Mouse (Mus musculus) NIH3T3 (cell line): Measurements from ENCODE around the gene Has1.

Experiments
- DNase-seq: peaks from one replicate; pipeline ENCODE4 v3.0.0-alpha.2; 2012; ENCODE audit warnings: low read depth

The Has1 gene

DNA sequence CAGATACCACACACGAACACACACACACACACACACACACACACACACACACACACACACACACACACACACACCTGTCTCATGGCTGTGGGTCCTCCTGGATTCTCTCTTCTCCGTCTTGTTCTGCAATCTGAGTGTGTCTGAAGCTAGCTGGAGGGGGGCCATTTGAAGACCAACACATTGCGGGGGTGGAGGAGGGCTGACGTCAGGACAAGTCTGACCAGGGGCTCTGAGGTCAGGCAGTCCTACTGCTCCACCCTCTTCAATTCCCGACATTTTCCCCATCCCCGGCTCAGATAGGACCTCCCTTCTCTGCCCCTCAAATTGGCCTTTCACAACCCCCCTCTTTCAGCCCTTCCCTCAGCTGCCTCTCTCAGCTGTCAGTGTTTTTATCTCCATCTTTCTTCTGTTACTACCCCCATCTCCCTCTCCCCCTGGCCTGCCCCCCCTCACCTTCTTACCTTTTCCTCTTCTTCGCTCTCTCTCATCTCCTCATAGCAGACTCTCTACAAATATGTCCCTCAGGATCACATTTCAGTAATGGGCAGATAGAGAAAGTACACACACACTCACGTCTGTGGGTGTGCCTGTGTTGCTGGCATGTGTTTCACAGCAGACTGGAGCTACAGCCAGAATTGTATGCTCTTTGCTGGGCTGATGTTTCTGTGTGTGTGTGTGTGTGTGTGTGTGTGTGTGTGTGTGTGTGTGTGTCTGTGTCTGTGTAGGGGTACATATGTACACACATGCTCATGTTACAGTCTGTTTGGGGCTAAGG lies at the start of gene Has1:
TSS of gene Has1 (minus strand) at position 142 of the 775 bp plus-strand sequence.
- DNase-seq: no peak

DNA sequence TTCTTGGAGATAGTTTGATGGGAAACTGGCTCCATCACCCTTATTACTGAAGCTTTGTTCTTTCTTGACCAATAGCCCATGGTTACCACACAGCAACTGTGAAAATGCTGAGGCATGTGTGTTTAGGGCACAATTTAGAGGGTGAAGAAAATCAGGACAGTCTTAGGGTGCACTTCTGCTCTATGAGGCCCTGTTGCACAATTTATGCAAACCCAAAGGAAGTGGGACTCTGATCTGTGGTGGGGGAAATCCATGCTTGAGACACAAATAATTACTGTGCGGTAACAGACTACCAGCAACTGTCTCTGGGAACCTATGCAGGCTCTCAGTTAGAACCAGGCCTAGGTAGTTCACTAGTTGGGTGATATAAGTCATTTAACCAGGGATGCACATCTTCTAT lies 45.8 kb upstream of the Has1 start:
- no peak for DNase-seq

DNA sequence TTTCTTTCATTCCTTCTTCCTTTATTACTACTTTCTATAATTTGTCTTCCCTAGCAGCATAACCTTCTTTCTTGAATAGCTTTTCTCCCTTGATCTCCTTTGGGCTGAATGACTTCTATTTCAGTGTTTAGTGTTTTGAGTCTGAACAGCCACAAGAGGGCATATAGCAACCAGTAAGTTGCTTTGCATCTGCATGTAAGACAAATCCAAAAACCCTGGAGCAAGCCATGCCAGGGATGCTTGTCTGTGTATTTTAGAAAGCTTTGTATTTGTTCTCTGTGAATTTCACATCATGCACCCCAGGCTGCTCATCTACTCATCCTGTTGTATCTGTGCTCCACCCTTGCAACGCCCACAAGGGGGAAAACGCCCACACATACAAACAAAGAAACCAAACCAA lies 44.3 kb upstream of the Has1 start:
- peak; percentile 68 for DNase-seq

DNA sequence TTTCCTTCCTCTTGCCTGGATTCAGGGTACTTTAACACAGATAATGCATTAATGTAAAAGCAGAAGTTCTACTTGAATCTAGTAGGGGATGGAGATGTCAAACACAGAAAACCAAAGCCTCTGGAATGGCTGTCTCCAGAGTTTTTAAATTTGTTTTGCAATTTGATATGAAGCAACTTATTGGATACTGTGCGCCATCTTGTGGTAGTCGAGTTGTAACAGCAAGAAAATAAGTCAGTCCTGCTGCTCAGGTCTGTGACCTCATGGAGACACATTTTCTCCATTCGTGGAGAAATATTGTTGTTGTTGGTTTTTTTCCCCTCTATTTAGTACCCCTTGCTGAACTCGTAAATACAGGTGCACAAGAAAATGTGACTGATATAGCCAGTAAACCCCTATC lies 41.0 kb upstream of the Has1 start:
- peak; percentile 91 for DNase-seq

DNA sequence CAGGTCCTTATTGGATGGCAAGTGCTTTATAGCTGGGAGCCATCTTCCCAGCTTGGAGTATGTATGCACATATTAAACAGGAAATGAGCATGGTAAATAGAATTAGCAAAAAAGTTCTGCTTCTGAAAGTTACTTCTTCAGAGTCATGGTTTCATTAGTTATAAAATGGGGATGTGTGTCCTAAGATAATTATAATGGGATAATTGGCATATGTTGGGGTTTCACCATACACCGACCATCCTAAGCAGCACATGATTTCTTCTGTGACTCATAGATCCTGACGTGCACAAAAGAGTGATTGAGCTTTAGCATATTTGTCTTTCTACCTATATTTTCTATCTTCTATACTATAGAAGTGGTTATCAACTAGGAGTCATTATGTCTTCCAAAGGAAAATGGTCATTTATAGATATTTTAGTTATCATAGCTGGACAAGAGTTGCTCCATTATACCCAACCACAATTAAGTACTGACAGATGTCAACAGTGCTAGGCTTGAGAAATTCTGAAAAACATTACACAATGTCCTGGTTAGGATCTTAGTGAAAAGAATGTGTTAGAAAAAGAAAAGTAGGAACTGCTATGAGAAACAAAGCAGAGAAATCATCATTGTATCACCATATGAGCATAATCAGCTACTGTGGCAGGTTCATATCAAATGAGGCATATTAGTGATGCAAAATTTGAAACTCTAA lies 34.9 kb upstream of the Has1 start:
- peak; percentile 31 for DNase-seq

DNA sequence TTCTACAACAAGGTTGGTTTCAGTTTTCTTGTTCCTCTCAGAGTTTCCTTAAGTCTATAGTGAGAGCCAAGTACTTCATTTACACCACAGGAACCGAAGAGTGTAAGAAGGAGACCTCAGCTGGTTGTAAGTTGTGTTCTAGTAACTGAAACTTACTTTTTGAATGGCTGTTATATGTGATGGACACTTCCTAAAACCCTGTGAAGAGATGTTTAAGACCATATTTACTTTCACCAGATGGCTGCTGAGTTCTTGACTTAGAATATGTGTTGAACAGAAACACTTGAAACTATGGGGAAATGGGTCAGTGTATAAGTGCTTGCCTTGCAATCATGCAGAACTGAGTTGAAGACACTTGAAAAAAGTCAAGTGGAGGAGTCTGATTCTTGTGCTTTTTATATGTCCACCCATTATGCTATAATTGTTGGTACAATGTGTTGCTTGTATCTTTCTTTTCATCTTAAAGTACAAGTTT lies 32.8 kb upstream of the Has1 start, which contains the start of the genes Fpr2 and Fpr3:
TSS of gene Fpr2 (plus strand) at position 51 of the 475 bp plus-strand sequence.
TSS of gene Fpr3 (plus strand) at position 79 of the 475 bp plus-strand sequence.
- no peak for DNase-seq

DNA sequence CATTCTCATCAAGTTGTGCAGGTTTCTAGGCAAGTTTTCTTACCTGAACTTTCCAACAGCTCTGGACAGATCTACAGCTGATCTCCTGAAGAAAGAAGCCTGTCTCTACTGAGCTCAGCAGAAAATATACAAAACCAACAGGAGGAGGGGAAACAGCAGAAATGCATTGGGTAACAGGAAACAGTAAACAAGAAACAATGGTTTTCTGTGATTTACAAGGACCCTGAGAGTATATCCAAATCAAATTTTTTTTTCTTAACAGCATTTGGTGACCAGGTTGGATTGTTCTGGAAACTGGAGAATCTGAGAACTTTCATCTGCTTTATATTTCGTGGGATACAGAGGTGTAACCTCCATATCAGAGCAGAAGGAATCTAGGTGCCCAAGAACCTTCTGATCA lies 28.8 kb upstream of the Has1 start, which contains the start of gene Fpr1:
TSS of gene Fpr1 (minus strand) at position 101 of the 400 bp plus-strand sequence.
- DNase-seq: no peak

DNA sequence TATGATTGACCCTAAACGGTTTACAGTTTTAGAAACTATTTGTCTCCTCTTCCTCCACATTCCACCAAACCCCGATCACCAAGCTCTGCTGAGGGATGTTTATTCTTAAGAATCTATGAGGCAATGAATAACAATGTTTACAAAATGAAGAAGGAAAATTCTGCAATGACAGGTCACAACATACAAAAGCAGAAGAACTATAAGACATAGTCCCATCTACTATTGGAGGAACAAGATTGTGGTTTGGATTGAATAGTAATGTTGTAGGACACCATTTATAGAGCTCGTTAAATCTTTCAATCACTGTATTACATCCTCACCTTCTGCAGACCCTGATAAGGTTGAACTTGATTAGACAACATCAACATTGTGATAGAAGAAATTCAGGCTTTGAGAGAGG lies 27.7 kb upstream of the Has1 start:
- DNase-seq: no peak

DNA sequence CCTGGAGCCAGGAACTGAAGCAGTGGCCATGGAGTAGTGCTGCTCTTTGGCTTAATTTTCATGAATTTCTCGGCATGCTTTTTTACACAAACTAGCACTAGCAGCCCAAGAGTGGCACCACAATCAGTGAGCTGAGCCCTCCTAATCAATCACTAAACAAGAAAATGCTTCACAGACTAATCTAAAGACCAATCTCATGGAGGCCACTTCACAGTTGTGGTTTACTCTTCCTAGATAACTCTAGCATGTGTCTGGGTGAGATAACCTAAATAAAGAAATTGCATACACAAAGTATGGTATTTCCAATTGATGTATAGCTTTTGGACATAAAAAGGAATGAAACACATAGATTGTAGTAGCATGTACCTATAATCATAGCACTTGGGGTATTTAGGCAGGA lies 24.3 kb upstream of the Has1 start:
- DNase-seq: no peak

DNA sequence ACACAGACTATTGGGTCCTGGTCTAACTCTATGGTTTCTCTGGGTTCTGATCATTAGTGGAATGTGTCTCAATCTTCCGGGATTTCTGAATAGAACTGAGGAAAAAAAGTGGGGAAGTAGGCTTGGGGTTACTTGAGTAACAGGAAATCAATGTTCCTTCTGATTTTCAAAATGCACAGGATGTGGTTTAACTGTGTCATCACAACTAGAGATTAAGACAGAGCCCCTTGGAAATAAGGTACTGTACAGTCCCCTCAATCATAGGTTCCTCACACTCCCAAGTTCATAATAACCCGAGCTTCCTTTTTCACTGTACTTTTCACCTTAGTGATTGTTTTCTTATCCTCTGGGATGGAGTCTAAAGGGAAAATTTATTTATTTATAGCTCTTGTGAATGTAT lies 16.7 kb upstream of the Has1 start:
- no peak for DNase-seq

DNA sequence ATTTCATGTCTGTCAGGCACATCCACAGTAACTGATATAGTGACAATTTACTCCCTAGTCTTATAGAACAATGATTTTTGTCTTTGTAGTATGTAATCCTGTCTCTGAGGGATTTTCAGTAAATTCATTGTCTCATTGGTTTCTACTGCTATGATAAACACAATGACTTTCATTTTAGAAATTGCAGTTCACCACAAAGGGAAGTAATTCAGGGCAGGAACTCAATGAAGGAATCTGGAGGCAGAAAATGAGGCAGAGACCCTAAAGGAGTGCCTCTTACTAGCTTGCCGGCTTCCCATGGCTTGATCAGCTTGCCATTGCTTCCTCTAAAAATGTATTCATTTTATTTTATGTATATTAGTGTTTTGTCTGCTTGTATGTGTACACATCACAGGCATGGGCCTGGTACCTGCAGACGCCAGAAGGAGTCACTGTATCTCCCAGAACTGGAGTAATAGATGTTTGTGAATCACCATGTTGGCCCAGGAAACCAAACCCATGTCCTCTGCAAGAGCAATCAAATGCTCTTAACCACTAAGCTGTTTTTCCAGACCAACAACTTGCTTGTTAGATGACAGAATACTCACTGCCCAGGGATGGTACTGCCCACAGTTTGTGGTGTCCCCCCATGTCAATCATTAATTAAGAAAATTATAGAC lies 16.0 kb upstream of the Has1 start:
- DNase-seq: no peak

DNA sequence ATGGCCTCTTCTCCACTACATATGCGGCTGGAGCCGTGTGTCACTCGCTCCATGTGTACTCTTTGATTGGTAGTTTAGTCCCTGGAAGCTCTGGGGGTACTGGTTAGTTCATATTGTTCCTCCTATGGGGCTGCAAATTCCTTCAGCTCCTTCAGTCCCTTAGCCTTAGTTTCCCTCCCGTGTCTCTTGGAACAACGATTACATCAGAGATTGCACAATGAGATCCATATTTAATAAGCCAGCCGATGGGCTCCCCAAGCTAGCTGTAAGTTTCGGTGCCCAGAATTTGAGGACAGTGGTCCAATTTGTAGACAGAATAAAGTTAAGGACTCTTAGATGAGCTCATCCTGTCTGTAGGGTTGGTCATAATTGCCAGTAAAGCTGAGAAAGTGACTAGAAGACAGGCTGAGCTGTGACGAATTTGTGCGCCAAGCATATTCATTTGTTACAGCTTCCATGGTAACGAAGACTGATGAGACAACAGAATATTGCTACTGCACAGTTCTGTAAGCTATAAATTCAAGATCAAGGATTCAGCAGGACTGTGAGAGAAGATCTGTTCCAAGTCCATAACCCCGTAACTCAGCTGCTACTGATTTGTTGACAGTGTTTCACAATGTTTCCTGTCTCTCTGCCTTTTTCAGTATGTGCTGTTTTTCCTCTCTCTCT lies 11.9 kb upstream of the Has1 start:
- DNase-seq: no peak

DNA sequence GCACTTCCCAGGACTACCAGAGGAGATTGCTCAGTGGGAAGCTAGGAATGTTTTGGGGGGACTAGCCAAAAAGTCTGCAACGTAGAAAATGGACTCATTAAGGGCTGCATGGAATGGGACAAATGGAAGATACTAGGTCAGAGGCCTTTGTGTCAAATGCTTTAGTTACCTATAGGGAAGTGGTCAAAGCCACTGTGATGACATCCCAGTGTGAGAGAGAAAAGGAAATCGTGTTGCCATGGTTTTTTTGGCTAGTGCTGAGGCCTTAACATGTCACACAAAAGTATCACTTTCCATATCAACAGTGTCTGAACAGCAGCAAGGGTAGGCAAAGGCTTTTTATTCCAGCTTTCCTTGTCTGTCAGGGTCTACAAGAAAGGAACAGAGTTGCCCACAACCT lies 10.2 kb upstream of the Has1 start:
- no peak for DNase-seq

DNA sequence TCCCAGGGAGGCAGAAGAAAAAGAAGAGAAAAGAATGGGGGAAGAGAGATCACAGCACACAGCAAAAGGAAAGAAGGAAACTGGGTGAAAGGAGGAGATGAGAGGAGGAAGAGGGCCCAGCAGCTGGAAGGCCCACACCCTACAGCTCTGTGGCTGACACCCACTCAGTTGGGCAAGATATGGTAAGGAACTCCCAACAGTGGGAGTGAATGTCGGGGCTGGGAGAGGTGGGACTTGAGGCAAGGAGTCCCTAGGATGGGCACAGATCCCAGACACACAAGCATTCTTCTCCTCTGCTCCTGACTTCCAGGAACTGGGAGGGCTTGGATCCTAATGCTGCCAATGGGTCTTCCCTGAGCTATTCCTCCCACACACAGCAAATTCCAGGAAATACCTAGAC lies 7.4 kb upstream of the Has1 start:
- DNase-seq: no peak

DNA sequence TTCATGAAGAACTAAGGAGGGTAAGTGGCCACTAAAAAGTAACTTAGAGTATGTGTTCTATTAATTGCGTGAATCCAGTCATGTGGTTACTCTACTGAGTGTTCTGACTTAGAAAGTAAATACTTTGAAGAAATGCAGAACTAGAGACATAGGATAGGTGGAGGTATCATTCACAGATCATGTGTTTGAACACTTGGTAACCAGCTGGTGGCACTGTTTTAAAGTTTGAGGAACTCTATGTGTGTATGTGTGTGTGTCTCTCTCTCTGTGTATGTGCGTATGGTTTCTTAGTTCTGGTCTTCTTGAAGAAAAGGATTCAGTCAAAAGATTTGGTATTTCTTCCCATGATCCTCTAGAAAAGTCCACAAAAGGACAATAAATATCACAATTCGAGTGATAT lies 5.1 kb upstream of the Has1 start:
- no peak for DNase-seq

DNA sequence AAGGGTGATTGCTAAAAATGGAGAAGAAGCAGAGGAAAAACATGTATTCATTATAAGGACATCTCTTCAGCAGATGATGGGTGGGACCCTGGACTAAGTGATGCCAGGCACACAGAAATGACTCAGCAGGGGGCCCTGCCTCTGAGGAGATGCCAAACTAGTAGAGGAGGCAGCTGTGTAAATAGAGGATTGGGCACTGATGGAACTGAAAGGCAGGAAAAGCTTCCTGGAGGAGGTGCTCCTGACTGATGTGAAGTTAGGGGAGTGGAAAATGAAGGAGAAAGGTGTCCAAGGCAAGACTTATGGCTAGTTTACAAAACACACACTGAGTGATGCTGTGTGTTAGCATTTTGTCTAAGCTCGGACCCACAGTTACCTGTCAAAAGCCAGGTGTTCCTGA lies 2.4 kb upstream of the Has1 start:
- DNase-seq: peak; percentile 74

DNA sequence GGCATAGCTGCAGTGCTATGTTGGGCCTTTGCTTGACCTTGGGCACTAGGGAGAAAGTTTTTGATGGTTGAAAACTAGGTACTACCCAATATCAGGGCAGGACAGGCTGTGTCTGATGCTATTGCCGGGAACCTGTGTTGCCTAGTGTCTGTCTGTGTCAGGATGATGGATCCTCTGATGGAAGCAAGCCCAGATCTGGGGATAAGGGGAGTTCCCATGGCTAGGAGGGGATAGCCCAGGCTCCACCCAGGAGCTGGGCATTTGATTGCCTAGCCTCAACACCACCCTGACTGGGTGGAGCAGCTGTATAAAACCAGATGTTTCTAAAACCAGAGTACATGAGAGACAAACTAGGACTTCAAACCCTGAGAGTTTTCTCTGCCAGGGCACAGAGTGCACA lies 1.6 kb upstream of the Has1 start:
- peak; percentile 69 for DNase-seq

DNA sequence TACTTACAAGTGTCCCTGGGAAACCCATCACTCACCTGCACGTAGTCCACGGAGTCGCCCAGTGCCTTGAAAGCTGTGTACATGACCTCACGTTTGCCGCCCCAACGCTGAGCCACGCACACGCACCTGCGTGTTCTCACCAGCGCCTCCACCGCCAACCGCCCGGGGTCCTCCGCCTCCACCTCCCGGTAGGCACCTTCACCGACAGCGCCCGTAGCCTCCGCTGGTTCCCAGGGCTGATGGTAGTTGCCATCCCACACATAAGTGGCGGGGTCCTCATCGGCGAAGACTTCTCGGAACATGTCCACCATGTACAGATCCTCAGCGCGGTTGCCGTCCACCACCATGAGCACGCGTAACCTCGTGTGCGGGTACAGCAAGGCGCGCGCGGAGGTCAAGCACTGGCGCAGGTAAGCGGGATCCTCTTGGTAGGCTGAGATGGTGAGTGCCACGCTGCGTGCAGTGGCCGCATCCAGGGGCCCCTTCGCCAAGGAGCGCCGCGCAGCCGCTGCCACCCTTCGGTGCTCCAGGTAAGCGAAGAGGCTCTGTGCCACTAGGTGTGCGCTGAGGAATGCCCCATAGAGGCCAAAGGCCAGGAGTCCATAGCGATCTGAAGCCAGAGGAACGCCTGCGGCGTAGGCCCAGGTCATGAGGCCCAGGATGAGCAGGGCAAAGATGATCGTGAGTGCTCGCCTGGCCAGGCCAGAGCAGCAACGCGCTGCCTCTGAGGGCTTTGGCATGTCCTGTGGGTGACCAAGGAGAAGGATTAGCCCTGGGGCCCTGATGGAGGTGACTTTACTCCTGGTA lies 4.9 kb downstream of the Has1 start:
- DNase-seq: no peak

DNA sequence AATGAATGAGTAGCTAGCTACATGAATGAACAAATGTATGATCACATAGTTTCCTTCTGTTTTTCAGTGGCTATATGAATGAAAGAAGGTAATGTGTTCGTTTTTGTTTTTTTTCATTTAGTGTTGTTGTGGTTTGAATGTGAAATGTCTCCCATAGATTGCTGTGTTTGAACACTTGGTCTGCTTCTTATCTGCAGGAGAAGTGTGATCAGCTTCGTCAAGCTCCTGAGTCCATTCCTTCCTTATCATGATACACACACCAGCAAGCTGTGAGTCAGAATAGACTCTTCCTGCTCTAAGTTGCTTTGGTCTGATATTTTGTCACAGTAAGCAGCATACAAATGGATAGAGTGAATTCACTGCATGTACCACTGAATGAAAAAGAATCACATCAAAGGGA lies 6.0 kb downstream of the Has1 start:
- DNase-seq: no peak

DNA sequence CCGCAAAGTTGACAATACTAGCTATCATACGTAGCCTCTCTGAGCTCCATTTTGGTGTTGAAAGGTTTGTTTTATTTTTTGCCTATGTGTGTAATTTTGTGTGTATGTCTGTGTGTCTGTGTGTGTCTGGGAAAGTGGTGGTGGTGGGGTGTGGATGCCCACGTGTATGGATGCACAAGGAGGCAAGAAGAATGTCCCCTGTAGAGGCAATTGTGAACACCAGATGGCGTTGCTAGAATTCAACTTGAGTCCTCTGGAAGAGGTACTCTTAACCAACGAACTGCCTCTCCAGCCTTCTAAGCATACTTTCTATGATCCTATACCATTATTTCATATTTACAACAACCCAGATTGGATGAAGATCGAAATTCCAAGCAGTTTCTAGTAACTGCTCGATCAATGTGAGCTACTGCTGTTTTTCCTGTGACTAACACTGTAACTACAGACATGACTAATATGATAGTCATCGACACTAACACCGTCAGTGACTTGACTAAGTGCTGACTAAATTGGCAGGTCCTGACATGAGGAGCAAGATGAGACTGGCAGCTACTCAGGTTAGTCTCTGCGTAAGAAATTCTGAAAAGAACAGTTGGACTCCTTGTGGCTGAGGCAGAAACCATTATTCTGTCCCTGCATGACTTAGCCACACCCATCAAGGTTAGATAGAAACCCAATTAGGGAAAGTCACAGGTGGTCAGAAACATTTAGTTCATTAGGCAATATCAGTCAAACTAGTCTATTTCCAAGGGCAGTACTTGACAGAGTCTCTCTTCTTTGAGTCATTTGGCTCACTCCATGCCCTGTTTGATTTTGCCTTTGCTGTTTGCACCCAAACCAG lies 9.6 kb downstream of the Has1 start:
- peak; percentile 73 for DNase-seq
